Mouse (Mus musculus) lung, adult 2 months (tissue): Measurements from ENCODE around the gene Asf1b.

Source experiments
- CTCF ChIP-seq: fragments of 200-500 bp; IDR thresholded peaks from 2 replicates; pipeline ENCODE4 v1.5.1; 2011; ENCODE audit warnings: mild to moderate bottlenecking, low read length, control low read depth; ENCODE audit not compliant: insufficient read depth
- POLR2A ChIP-seq: fragments of 200-500 bp; IDR thresholded peaks from 2 replicates; pipeline ENCODE4 v1.6.1; 2011; ENCODE audit warnings: low read depth, mild to moderate bottlenecking, control low read depth, low read length, borderline replicate concordance; ENCODE audit errors: extremely low read depth

DNA sequence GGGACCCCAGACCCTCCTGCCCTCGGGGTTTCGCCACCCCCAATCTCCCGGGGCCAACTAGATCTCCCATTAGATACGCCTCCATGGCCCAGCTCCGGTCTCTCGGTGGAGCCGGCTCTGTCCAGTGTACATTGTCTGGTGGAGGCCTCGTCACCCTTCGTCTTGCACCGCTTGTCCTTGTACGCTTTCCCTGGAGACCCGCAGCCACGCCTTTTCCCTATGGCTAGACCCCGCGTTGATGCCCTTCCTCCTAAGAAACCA is 581 bp downstream of the Asf1b start:
- TF ChIP-seq CTCF = no peak
- TF ChIP-seq POLR2A = no peak
